9 mouse cellular contexts compared by ENCODE assay signal in genomic region chr5:110342648-110343284, GRCm38 (mm10). TPM values are rescaled to one million over a fixed set of nuclear protein-coding genes. Genes with fewer than 3 reads are reported as not detected.
DNase-seq lines count a peak whose midpoint lies in the region; ATAC-seq and TF ChIP-seq lines count a peak whose summit lies in the region.
"Had no signal": no experiment of that assay in that cellular context is flagged by ENCODE, and none has a peak within 500 bp of the region (broad histone marks: within the 10 kb centered on the region; RNA-seq: fewer than 3 reads in every experiment).

TSS of gene P2rx2 (minus strand) at chr5:110343212.

- DNase-seq in left cerebral cortex, postnatal 4 days, result peak; percentile 34
- no peak for DNase-seq in left cerebral cortex, adult 8-10 months (ENCODE audit: low spot score in 2 of 2)
- DNase-seq in embryo, embryonic 11 days, result peak; percentile 66
- DNase-seq in heart, postnatal 10 days, result peak; percentile 39
- DNase-seq in kidney, postnatal 25 days, result peak; percentile 66 to 76
- DNase-seq in lung, postnatal 4 days, result peak; percentile 55 to 77
- peak; percentile 73 for DNase-seq in stomach, postnatal 0 days (ENCODE audit: low spot score)
- DNase-seq in layer of hippocampus, postnatal 14 days (ENCODE audit: low spot score in 2 of 2), result no peak

- peak within 1 kb of the TSS; percentile 82 for H3K4me2 ChIP-seq in stomach, postnatal 0 days (replicated peaks; ENCODE audit: low read depth)

- 3% methylated on average over 41 of the region's 43 CpGs for WGBS in stomach, postnatal 0 days

- TF ChIP-seq EP300 in stomach, postnatal 0 days (optimal IDR thresholded peaks at IDR 0.05), result no peak

- intact Hi-C loops in left cerebral cortex, postnatal 4 days (cut with DNase I), result no loop called here
- intact Hi-C loops in heart, postnatal 10 days (cut with DNase I), result no loop called here

- H3K4me3 ChIP-seq in stomach, postnatal 0 days (ENCODE audit: low read depth, low read length), result peak within 1 kb of the TSS; percentile 43

- 0 out of 2 replicates have a peak, but pooled peaks cover 2% of the 10 kb centered on the region for H3K4me1 ChIP-seq in stomach, postnatal 0 days (replicated peaks; ENCODE audit: control insufficient read depth, insufficient read depth)

- no peaks in the 10 kb centered on the region for H3K9me3 ChIP-seq in stomach, postnatal 0 days (ENCODE audit: control insufficient read depth, low read length)

- no peak within 1 kb of the TSS for H3K27ac ChIP-seq in stomach, postnatal 0 days (replicated peaks)

- H3K36me3 ChIP-seq in stomach, postnatal 0 days (ENCODE audit: control insufficient read depth, insufficient read depth, low read length), result no peaks in the 10 kb centered on the region

- peak; percentile 21; the same call in 1 of the 2 replicates for TF ChIP-seq CTCF in stomach, postnatal 0 days (IDR thresholded peaks at IDR 0.05; ENCODE audit: low read depth)

- H3K27me3 ChIP-seq in stomach, postnatal 0 days (ENCODE audit: control insufficient read depth, insufficient read depth, low read length), result no peaks in the 10 kb centered on the region; the same call in 1 of the 2 replicates

- peak; percentile 67 for ATAC-seq in stomach, postnatal 0 days (ENCODE audit: low FRiP score, low TSS enrichment)

- peak within 1 kb of the TSS; percentile 27 for H3K9ac ChIP-seq in stomach, postnatal 0 days (ENCODE audit: low read length)

RNA-seq across cellular contexts. Expression of gene P2rx2, which starts in this region (rescaled TPM):
- total RNA-seq in left cerebral cortex, postnatal 4 days (2021), result 10 to 100 TPM; 12.5 to 15.0 TPM
- total RNA-seq in left cerebral cortex, adult 8-10 months (2022), result under 1 TPM in 1 of 4 experiments, not detected in 3; 0.32 TPM
- total RNA-seq in heart, postnatal 10 days (2021), result not detected
- polyA plus RNA-seq in stomach, postnatal 0 days (2015; fragmentation: Nextera tagmentation; extraction: Ambion mirVana), result 0.36 and 0.42 TPM in 2 replicates
- under 1 TPM; 0.46 to 0.79 TPM for total RNA-seq in layer of hippocampus, postnatal 14 days (2021)
- total RNA-seq: neutrophil, adult 5-6 weeks had no signal

Comparison
In these comparisons a context has a peak if more than half of its experiments do, and no peak if none do; other contexts are left out.
1. RNA of gene P2rx2 (total RNA-seq): 12.5 to 15.0 TPM in left cerebral cortex, postnatal 4 days; 0.46 to 0.79 TPM in layer of hippocampus, postnatal 14 days, 0.32 TPM in left cerebral cortex, adult 8-10 months and not detected in heart, postnatal 10 days; every median in the first group is over 4 times any median in the second.
2. DNase-seq: peak in left cerebral cortex, postnatal 4 days (single experiment), embryo, embryonic 11 days (single experiment), kidney, postnatal 25 days (2 of 2) and lung, postnatal 4 days (2 of 2); none in left cerebral cortex, adult 8-10 months (0 of 2) and layer of hippocampus, postnatal 14 days (0 of 2).
3. Peak in DNase-seq in heart, postnatal 10 days; RNA of the gene not detected or under 1 TPM.
4. Peak in DNase-seq, ATAC-seq, H3K4me3 ChIP-seq, H3K9ac ChIP-seq and H3K4me2 ChIP-seq in stomach, postnatal 0 days; RNA of the gene not detected or under 1 TPM.